Mouse (Mus musculus): ENCODE data around the gene Spryd3.
"Not testable (repeated sequence)": the region's sequence is repeated elsewhere in the genome, so short reads cannot be mapped to it uniquely, and the experiment has no call there.

The Spryd3 gene

GRCm38 (mm10) chr15:102100161-102100981, 35.7 kb downstream of the Spryd3 start, which contains the start of gene Tns2:
Tns2 (plus strand) TSS chr15:102100413.
- DNase-seq (ENCODE audit: extremely low spot score, low spot score) = peak; percentile 75

GRCm38 (mm10) chr15:102099771-102100160, 36.3 kb downstream of the Spryd3 start:
- no peak for DNase-seq (ENCODE audit: extremely low spot score, low spot score)

DNA sequence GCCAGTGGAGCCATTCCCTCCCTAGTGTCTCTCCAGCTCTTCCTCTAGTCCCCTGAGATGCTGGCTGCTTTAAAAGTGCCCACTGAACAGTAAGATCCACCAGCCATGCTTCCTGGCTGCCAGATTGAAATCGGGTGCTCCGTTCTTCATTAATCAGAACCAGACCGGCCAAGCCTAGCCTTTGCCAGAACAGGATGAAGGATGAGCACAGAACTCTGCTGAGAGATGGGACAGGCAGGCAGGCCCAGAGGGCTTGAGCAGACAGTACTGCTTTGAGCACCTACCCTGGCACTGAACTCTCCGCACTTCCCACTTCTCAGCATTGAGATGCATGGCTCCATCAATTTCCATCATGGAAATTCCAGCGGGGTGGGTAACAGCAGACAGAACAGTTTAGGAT, 36.8 kb downstream of the Spryd3 start:
- DNase-seq (ENCODE audit: extremely low spot score, low spot score) = no peak

DNA sequence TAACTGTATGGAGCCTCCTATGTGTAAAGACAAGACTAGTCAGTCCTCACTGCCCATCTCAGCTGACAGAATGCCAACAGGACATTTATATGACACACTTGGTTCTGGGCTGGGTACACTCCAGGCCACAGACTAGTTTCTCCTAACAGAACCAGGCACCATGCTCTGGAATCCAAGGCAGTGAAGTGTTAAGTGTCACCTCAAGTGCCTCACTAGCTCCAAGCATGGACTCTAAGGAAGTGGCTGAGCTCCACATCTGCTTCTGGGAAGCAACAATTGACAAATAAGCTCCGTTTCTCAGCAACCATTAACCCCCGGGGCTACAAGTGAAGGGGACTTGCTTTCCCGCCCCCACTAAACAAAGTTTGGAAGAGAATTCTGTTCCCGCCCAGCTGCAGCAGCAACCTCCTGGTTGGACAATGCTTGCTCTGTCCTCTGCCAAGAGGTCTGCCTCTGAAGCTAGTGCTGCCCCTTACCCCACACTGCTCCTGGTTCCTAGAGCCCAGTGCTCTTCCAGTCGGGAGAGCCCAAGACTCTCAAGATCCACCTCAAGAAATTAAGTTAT, 38.0 kb downstream of the Spryd3 start:
- DNase-seq (ENCODE audit: extremely low spot score, low spot score) = no peak

DNA sequence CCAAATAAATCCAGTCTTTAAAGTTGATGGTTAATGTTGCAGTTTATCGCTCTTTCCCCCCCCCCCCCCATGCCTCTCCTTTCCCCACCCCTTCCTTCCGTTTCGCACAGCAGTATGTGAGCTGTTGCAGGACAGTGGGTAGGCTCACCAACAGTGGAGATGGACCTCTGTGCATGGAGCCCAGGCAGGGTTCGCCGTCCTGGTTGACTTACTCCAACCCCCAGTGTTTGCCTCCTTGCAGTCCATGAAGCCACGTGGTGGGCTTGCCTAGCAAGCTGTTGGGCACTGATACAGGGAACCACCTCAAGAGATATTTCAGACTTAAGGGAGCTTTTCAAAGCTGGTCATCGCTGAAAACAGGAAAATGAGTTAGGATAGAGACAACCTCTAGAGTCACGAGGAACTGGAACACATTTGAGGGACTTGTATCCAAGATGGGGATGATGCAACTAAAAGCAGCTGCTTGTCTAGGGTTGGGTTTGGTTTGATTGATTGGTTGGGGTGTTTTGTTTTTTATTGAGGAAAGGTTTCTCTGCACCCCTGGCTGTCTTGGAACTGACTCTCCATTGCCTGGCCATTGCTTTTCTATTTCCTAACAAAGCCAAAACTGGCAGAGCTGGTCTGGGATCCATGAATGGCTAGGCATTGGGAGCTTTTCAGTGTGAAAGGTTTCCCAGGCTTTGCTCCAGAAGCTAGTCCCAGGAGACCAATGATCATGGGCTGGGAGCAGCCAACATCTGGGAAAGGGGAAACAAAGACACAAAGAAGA, 38.7 kb downstream of the Spryd3 start:
- DNase-seq (ENCODE audit: extremely low spot score, low spot score) = no peak

DNA sequence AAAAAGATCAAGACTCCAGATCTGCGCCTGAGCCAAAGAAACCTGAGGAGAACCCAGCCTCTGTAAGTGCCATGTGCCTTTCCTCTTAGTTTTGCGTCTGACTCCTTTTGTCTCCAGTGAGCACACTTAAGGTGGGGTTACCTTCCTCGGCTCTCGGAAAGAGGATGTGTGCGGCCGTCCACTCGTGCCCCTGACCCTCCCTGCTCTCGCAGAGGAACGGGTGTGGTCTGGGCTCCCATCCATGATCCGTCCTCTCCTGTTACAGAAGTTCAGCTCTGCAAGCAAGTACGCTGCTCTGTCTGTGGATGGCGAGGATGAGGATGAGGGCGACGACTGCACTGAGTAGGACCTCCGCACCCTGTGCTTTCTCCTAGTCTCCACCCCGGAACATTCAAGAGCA, 41.0 kb downstream of the Spryd3 start:
- DNase-seq (ENCODE audit: extremely low spot score, low spot score) = no peak

GRCm38 (mm10) chr15:102094157-102094556, 41.9 kb downstream of the Spryd3 start:
- DNase-seq (ENCODE audit: extremely low spot score, low spot score) = no peak

DNA sequence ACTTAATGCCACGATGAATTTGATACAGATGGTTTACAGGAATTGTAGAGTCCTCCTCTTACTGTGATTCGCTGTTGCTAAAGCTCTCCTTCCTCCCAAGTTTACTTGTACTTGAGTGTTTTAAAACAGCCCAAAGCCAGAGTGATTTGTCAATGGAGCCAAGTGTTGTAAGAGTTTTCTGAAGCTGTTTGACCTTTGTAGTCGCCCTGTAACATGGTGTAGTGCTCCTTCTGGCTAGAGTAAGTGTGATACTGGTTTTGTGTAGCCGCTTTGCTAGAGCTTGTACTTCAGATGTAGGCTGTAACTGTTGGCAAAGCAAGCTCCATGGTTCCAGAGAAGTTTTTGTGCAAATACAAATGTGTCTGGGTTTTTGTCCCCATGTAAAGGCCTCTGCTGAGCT, 43.8 kb downstream of the Spryd3 start:
- no peak for DNase-seq (ENCODE audit: extremely low spot score, low spot score)

DNA sequence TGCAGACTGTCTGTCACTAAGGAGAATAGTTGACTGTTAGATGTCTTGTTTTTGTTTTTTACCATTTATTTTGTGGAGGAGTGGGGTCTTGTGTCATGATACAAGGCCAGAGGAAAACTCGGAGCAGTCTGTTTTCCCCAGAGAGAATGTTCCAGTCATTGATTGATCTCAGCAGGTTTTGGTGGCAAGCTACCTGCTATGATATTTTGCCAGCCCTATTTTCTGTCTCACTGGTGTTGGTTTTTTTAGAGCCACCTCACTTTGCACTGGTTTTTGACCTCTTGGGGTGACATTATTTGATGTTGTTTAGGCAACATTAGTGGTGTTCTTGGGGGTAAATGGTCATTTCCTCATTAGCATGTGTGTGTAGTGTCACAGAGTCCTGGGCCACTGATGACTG, 44.3 kb downstream of the Spryd3 start:
- no peak for DNase-seq (ENCODE audit: extremely low spot score, low spot score)

DNA sequence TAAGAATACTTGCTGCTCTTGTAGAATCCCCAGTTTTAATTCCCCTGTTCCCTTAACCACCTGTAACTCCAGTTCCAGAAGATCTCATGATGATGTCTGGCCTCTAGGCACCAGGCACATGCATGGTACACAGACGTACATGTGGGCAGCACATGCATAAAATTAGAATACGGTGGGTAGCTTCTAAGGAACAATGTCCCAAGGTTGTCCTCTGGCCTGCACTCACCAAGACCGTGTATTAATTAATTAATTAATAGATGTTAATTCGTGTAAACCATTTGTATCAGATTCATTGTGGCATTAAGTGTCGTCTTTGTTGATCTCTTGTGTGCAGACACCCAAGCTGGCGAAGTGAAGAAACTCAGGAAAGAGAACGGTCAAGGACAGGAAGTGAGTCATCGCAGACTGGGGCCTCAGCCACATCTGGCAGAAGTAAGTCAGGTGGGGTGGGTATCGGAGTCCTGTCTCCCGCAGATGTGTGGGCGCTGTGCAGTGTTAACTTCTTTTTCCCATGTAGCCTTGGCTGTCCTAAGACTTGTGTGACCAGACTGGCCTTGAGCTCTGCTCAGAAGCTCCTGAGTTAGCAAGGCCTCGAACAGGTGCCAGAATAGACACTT, 44.9 kb downstream of the Spryd3 start:
- DNase-seq (ENCODE audit: extremely low spot score, low spot score) = no peak

DNA sequence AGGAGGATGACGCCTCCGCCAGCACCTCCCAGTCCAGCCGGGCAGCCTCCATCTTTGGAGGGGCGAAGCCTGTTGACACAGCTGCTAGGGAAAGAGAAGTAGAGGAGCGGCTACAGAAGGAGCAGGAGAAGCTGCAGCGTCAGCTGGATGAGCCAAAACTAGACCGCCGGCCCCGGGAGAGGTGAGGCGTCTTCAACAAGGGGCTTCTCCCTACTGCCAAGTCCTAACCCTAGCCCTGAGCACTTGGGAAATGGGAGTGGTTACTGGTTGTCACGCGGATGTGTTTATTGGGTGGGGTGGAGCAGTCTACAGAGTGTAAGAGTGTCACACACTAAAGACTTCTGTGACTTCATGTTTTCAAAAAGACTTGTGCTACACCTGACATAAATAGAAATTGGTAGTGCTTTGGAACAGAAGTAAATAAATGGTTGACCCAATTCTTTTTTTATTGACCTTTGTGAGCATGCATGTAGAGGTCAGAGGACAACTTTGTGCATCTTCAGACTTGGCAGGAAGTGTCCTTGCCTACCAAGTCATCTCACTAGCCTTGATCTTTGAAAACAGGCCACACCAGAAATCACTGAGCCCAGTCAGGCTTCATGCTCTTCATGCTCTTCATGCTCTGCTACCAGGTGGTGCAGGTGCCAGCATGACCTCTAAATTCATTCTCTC, 46.0 kb downstream of the Spryd3 start:
- DNase-seq (ENCODE audit: extremely low spot score, low spot score) = no peak

GRCm38 (mm10) chr15:102083028-102083427, 53.0 kb downstream of the Spryd3 start:
- DNase-seq (ENCODE audit: extremely low spot score, low spot score) = no peak

DNA sequence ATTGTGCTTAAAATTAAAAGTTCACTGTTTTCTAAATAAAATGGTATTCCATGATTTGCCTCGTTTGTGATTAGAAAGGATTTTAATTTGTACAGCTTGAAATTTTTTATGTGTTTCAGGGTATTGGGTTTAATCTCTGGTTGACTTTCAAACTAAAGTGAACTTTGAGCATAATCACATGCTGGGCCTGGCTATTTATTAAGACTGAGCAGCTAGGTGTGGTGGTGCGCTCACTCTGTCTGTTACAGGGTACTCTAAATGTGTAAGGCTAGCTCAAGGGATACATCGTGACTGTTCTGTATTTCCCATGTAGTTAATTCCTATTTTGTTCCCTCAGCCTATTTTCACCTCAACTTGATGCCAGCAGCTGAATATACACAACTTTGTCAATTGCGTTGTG, 53.9 kb downstream of the Spryd3 start:
- no peak for DNase-seq (ENCODE audit: extremely low spot score, low spot score)

DNA sequence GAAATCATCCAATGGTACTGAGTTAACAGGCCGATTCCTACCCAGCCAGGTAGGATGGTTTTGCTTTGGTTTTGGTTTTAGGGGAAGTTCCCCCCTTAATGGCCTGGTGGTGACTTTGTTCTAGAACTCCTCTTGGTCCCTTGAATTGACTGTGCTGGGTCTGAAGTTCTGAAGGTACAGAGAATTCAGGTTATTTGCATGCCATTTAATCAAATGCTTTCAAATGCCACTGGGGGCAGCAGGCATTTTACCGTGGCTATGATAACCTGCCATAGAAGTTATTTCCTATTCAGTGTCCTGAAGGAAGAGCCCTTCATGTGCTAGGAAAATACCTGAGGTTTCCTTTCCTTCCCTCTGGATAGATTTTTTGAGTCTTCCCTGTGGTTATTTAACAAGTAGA, 55.6 kb downstream of the Spryd3 start:
- DNase-seq (ENCODE audit: extremely low spot score, low spot score) = no peak

- not testable (repeated sequence) for DNase-seq (ENCODE audit: extremely low spot score, low spot score)
Observed at GRCm38 (mm10) chr15:102079924-102080323, 56.1 kb downstream of the Spryd3 start.

DNA sequence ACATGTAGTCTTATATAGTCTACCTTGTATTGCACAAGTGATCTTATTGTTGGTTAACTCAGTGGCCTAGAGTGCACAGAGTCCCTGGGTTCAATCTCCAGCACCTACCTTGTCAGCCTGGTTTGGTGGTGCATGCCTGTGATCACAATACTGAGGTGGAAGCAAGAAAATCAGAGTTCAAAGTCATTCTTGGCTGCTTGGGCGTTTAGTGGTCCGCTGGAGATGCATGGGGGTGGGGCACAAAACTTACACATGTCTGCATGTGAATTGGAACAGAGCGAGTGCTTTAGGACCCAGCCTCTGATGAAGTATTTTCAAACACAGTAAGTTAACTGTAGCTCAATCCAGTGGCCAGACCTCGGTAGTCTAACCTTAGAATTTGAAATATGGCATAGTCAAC, 56.8 kb downstream of the Spryd3 start:
- DNase-seq (ENCODE audit: extremely low spot score, low spot score) = no peak

GRCm38 (mm10) chr15:102077111-102077677, 58.8 kb downstream of the Spryd3 start:
- no peak for DNase-seq (ENCODE audit: extremely low spot score, low spot score)

DNA sequence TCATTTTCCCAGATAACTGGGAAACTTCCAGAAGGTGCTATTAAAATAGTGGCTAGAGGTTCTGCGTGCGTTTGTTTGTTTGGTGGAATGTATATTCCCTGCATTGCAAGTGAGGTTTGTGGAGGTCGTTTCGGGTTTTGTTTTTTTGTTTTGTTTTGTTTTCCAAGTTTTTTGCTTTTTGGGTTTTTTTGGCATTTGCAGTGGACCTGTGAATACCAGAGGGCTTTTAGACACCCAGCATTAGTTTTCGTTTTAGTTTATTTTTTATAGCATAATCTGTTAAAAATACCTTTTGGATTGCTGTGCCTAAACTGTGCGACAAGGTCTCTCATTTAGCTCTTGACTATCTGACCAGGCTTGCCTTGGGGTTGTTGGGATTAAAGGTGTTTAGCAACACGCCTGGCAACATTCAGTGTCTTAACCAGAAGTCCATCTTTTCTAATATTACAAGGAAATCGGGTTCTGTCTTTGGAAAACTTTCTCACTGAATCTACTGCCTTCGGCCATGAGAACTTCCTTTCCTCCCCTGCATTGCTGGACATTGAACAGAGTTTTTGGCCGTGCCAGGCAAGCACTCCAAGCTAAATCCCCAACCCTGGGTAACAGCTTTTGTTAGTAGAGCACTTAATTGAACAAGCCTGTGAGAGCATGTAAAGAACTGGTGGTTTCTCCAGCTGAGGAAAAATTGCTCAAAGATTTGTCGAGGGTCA, 61.0 kb downstream of the Spryd3 start:
- no peak for DNase-seq (ENCODE audit: extremely low spot score, low spot score)

DNA sequence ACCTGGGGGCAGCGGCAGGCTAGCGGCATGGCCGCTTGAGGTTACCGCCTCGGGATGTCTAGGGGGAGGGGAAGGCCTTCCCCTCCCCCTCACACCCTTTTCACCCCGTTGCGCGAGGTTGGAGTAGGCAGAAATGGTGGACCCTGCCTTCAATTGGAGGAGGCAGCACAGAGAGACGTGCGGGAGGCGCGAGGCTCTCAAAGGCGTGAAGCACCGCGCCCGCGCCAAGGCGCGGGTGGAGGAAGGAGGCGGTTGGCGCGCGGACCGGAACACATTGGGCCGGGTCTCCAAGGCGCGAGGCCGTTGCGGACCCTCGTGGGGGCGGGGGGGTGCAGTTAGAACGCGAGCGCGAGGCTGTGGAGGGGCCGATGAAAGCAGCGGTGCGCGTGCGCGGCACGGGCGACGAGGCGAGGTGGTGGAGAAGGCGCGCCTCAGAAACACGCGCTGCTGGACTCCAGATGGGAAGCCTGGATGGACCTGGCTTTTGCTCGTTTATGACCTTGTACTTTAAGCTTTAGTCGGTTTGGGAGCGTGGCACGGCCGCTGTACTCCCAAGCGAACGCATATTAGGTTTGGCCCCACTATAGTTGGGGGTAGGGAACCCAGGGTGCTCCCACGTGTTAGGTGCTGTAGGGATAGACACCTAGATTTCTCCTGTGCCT, 61.8 kb downstream of the Spryd3 start:
- DNase-seq (ENCODE audit: extremely low spot score, low spot score) = peak; percentile 74

GRCm38 (mm10) chr15:102073559-102074069, 62.4 kb downstream of the Spryd3 start, which contains the start of gene Eif4b:
Eif4b (plus strand) TSS chr15:102073773.
- peak; percentile 99 for DNase-seq (ENCODE audit: extremely low spot score, low spot score)

All from neural tube, embryonic 10.5 days (tissue).